Mouse (Mus musculus) testis, adult 2 months (tissue): ENCODE measurements around the gene Apopt1.

Source experiments
- CTCF ChIP-seq: fragments of 200-500 bp; IDR thresholded peaks from 2 replicates; pipeline ENCODE4 v1.5.1; 2012; ENCODE audit warnings: low read depth, mild to moderate bottlenecking, inconsistent platforms, low read length, moderate library complexity; ENCODE audit not compliant: control insufficient read depth, insufficient read depth, insufficient replicate concordance
- POLR2A ChIP-seq: fragments of 200-500 bp; IDR thresholded peaks from 2 replicates; pipeline ENCODE4 v1.6.1; 2012; ENCODE audit warnings: low read depth, mild to moderate bottlenecking, inconsistent platforms, low read length, moderate library complexity; ENCODE audit not compliant: control insufficient read depth

- TF ChIP-seq CTCF, result no peak
- TF ChIP-seq POLR2A, result no peak
Observed at GRCm38 (mm10) chr12:111720222-111720621, 7.2 kb downstream of the Apopt1 start.
